Mouse (Mus musculus) liver, embryonic 15.5 days (tissue): ENCODE results near the gene Pan3. TPM values are rescaled to one million over a fixed set of nuclear protein-coding genes. Genes with fewer than 3 reads are reported as not detected.

Experiments used
- ATAC-seq: fragments of 200-750 bp; cut with Nextera tagmentation; 2 replicates; pipeline ENCODE4 v1.8.0; 2017; ENCODE audit warnings: moderate number of reproducible peaks, mild to moderate bottlenecking, moderate library complexity; ENCODE audit not compliant: insufficient read depth
- H3K27ac ChIP-seq: fragments of 300-500 bp; sonication (generic); replicated peaks from 2 replicates; pipeline ENCODE4 v1.5.1; 2015; ENCODE audit warnings: mild to moderate bottlenecking, inconsistent platforms
- H3K27me3 ChIP-seq: fragments of 300-500 bp; sonication (generic); 2 replicates; pipeline ENCODE4 v1.6.1; 2015; ENCODE audit warnings: mild to moderate bottlenecking, inconsistent platforms
- H3K36me3 ChIP-seq: fragments of 300-500 bp; sonication (generic); replicated peaks from 2 replicates; pipeline ENCODE4 v1.6.1; 2015; ENCODE audit warnings: moderate library complexity, mild to moderate bottlenecking, inconsistent platforms
- H3K4me1 ChIP-seq: fragments of 300-500 bp; sonication (generic); replicated peaks from 2 replicates; pipeline ENCODE4 v1.6.1; 2015; ENCODE audit warnings: inconsistent platforms
- H3K4me2 ChIP-seq: fragments of 300-500 bp; sonication (generic); 2 replicates; pipeline ENCODE4 v1.6.1; 2015; ENCODE audit warnings: moderate library complexity, mild to moderate bottlenecking, inconsistent platforms
- H3K4me3 ChIP-seq: fragments of 300-500 bp; sonication (generic); replicated peaks from 2 replicates; pipeline ENCODE4 v1.5.1; 2015; ENCODE audit warnings: mild to moderate bottlenecking, inconsistent platforms
- H3K9ac ChIP-seq: fragments of 300-500 bp; sonication (generic); 2 replicates; pipeline ENCODE4 v1.6.1; 2015; ENCODE audit warnings: moderate library complexity, mild to moderate bottlenecking, inconsistent platforms
- H3K9me3 ChIP-seq: fragments of 300-500 bp; sonication (generic); replicated peaks from 2 replicates; pipeline ENCODE4 v1.6.1; 2016; ENCODE audit warnings: inconsistent platforms
- WGBS: fragments of 180-500 bp; shearing (Covaris S2); methylation state at CpG from one replicate; pipeline ENCODE4 v1.1.7; 2015; ENCODE audit warnings: mixed read lengths; ENCODE audit not compliant: insufficient replicate concordance; 5-methylcytosine and 5-hydroxymethylcytosine counted together
- polyA plus RNA-seq: library from polyadenylated mRNA; unstranded; fragments of >200 nt; fragmentation: Nextera tagmentation; extraction: Ambion mirVana; gene quantifications from 2 replicates; pipeline ENCODE4 v1.2.1, GENCODE M21; 2015

Pan3 gene
- polyA plus RNA-seq, 1 experiment from 2014 or later, result 28.7 TPM

DNA sequence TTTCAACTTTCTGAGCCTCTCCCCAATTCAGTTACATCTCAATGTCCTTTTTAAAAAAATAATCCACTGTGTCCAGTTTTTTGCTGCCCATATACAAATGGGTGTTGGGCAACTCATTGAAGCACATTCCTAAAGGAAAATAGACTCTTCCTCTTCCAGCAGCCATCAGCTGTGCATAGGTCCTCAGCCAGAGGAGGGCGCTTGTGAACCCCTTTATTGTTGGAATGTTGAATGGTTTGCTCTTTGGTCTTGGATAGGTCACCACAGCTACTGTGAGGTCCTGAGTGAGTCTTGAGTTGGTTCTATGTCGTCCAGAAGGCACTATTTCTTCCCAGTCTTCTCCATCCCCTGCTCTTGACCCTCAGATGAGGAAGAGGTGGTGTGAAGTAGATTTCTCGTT lies 54.2 kb downstream of the Pan3 start:
- H3K36me3 ChIP-seq, result peaks cover 15% of the 10 kb centered on the region
- 59% methylated on average over 3 of the region's 3 CpGs for WGBS
- no peaks in the 10 kb centered on the region for H3K27me3 ChIP-seq
- H3K27ac ChIP-seq, result no peak overlapping the region
- H3K4me1 ChIP-seq, result peaks cover 7% of the 10 kb centered on the region
- no peak overlapping the region for H3K4me3 ChIP-seq
- no peak overlapping the region for H3K9ac ChIP-seq
- no peak for ATAC-seq
- H3K9me3 ChIP-seq, result no peaks in the 10 kb centered on the region
- H3K4me2 ChIP-seq, result no peak overlapping the region

DNA sequence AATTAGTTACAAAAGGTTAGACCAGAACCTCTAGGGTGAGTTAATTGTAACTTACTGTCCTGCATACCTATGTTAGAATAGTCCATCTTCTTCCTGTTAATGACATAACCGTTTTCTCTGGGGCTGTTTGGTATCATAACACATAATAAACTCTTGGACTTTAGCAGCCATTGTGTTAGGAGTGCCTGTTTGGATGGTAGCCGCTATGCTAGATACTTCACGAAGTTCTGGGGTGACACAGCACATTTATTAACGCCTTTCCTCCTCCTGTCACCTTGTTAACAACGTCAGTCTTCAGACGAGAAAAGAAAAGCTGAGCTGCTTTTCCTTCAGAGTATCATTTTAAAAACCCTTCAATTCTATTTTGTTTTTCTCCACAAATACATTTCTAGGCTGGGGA lies 59.3 kb downstream of the Pan3 start:
- Histone ChIP-seq H3K4me1 (peaks cover 43% of the 10 kb centered on the region), H3K36me3 (peaks cover 29% of the 10 kb centered on the region), H3K9ac (no peak overlapping the region), H3K27me3 (no peaks in the 10 kb centered on the region), H3K4me3 (no peak overlapping the region), H3K9me3 (no peaks in the 10 kb centered on the region), H3K4me2 (no peak overlapping the region), H3K27ac (peak overlapping the region; percentile 15; the same call in 1 of the 2 replicates)
- 0 out of 2 replicates have a peak, but pooled peaks have one; percentile 35 for ATAC-seq
- WGBS, result 42% methylated on average over 6 of the region's 6 CpGs

DNA sequence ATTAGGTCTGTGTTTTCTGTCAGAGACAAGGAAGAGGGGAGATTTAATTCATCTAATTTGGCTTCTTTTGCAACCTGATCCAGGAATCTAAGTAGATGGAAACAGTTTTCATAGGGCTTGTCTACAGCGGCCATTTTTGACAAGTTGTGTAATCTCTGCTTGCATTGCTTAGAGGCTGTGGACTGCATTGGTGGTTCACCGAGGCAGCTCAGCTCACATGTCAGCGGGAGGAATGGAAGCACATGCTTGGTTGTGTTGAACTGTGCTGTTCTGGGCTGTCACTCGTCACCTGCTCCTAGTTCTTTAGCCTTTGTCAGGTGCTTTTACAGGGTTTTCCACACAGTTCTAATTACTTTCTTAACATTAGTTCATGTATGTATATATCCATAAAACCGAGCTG lies 60.9 kb downstream of the Pan3 start:
- Histone ChIP-seq H3K4me1 (peaks cover 58% of the 10 kb centered on the region), H3K4me2 (no peak overlapping the region), H3K9me3 (no peaks in the 10 kb centered on the region), H3K36me3 (peaks cover 29% of the 10 kb centered on the region), H3K27me3 (no peaks in the 10 kb centered on the region), H3K27ac (no peak overlapping the region), H3K9ac (no peak overlapping the region), H3K4me3 (no peak overlapping the region)
- 71% methylated on average over 5 of the region's 5 CpGs for WGBS
- no peak for ATAC-seq

DNA sequence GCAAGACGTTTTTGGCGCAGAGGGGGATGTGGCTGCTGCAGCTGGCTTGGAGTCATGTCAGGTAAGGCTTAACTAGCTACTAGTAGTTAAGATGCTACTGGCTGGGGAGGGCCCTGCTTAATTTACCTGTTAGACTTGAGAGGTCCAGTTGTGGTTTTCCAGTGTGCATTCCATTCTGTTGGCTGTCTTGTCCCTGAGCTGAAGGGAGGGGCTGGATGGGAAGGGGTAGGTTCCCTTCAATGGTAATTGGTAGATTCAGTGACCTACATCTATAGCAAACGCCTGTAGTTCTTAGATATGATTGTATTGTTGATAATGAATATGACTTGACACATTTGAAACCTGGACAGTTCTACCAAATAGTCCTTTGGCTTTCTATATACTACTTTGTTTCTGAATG lies 62.5 kb downstream of the Pan3 start:
- H3K27me3 ChIP-seq, result no peaks in the 10 kb centered on the region
- peak overlapping the region; percentile 33; the same call in 1 of the 2 replicates for H3K9ac ChIP-seq
- no peak overlapping the region for H3K4me3 ChIP-seq
- peak; percentile 85 for ATAC-seq
- no peaks in the 10 kb centered on the region for H3K9me3 ChIP-seq
- H3K4me1 ChIP-seq, result peaks cover 60% of the 10 kb centered on the region
- peaks cover 29% of the 10 kb centered on the region for H3K36me3 ChIP-seq
- H3K27ac ChIP-seq, result peak overlapping the region; percentile 68
- H3K4me2 ChIP-seq, result peak overlapping the region; percentile 60
- WGBS, result 54% methylated on average over 3 of the region's 3 CpGs

DNA sequence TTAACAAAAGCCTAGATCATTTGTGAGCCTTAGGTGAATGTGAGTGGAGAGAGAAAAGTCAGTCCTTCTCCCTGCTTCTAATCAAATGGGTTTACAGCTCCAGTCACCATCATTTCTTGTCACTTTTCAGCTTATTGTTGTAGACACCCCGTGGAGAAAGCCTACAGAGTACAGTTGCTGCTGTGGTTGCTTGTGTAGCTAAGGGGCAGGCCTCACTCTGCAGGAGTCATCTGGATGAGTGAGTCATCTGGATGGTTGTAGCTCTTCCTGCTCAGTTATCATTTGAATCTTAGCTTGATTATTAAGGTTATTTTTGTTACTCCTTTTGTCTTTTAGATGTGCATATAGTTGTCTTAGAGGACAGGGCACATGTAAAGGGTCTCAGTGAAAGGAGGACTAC lies 63.2 kb downstream of the Pan3 start:
- 17% methylated on average over 1 of the region's 1 CpGs for WGBS
- peaks cover 63% of the 10 kb centered on the region for H3K4me1 ChIP-seq
- H3K27me3 ChIP-seq, result no peaks in the 10 kb centered on the region
- peak overlapping the region; percentile 1; the same call in 1 of the 2 replicates for H3K4me2 ChIP-seq
- peaks cover 31% of the 10 kb centered on the region for H3K36me3 ChIP-seq
- peak overlapping the region; percentile 66 for H3K27ac ChIP-seq
- ATAC-seq, result 0 out of 2 replicates have a peak, but pooled peaks have one; percentile 50
- no peak overlapping the region for H3K4me3 ChIP-seq
- no peak overlapping the region for H3K9ac ChIP-seq
- H3K9me3 ChIP-seq, result no peaks in the 10 kb centered on the region

DNA sequence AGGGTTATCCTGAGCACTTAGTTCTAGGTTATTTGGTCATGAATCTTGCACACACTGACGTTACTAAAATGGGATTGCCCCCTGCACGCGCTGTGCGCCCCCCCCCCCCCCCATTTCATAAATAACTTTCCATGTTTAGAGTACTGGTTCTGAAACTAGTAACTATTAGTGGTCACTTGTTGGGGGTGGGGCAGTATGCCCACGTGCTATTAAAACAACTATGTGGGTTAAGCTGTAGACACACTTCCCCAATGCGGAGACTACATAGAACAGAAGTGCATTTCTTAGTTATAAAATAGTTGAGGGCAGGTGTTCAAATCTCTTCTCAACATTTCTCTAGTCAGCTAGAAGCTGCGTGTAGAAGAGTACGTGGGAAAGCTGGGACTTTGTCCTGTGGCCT lies 63.7 kb downstream of the Pan3 start:
- H3K4me1 ChIP-seq, result peaks cover 63% of the 10 kb centered on the region
- H3K9ac ChIP-seq, result no peak overlapping the region
- peaks cover 30% of the 10 kb centered on the region for H3K36me3 ChIP-seq
- peak overlapping the region; percentile 66 for H3K27ac ChIP-seq
- no peak overlapping the region for H3K4me3 ChIP-seq
- ATAC-seq, result no peak
- H3K9me3 ChIP-seq, result no peaks in the 10 kb centered on the region
- no peaks in the 10 kb centered on the region for H3K27me3 ChIP-seq
- no peak overlapping the region for H3K4me2 ChIP-seq
- WGBS, result 70% methylated on average over 8 of the region's 8 CpGs

DNA sequence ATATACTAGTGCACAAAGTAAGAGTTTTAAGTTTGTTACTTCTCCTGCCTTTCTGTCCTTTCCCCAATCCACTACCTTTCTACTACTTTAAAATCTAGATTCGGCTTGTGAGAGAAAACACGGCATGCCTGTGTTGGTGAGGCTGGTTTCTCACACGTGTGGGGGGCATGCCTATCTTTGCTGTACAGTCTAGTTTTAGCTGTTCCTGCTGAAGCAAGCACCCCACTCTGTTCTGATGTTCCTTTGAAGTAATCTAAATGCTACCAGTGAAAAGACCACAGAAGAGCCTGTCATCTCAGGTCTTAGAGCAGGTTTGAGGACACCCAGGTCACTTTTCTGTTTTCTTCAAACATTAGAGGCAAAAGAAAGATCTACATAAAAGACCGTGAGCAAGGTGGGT lies 64.4 kb downstream of the Pan3 start:
- peaks cover 56% of the 10 kb centered on the region for H3K4me1 ChIP-seq
- H3K4me2 ChIP-seq, result peak overlapping the region; percentile 3; the same call in 1 of the 2 replicates
- no peaks in the 10 kb centered on the region for H3K9me3 ChIP-seq
- H3K27ac ChIP-seq, result peak overlapping the region; percentile 49
- peaks cover 24% of the 10 kb centered on the region for H3K36me3 ChIP-seq
- no peak for ATAC-seq
- WGBS, result 41% methylated on average over 4 of the region's 4 CpGs
- no peak overlapping the region for H3K4me3 ChIP-seq
- no peaks in the 10 kb centered on the region for H3K27me3 ChIP-seq
- H3K9ac ChIP-seq, result no peak overlapping the region

DNA sequence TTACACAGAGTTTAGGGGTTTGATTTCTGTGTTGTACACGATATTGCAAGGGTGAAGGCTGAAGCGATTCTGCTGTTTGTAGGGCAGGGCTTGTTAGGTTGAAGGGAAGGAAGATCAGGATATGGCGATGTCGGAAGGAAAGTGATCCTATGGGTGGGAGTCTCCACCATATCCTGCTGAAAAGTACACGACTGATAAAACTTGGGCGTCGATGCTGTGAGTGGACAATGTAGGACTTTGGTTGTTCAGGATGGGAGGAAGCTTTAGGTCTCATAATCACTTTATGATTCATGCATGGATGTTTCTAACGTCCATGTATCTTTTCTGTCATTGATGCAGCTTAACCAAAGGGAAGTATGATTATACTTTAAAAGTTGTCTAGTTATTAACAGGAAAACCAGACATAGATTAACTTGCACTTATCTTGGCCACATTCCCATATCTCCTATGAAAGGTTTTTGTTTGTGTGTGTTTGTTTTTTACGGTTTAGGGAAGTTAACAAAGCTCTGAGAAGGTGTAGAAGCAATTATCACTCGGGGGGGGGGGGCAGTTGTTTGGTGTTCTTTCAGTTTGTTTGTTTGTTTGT lies 64.9 kb downstream of the Pan3 start:
- Histone ChIP-seq H3K9ac (no peak overlapping the region), H3K27me3 (no peaks in the 10 kb centered on the region), H3K27ac (peak overlapping the region; percentile 49), H3K4me1 (peaks cover 53% of the 10 kb centered on the region), H3K9me3 (no peaks in the 10 kb centered on the region), H3K4me2 (peak overlapping the region; percentile 3; the same call in 1 of the 2 replicates), H3K4me3 (no peak overlapping the region), H3K36me3 (peaks cover 24% of the 10 kb centered on the region)
- WGBS, result 29% methylated on average over 10 of the region's 10 CpGs
- no peak for ATAC-seq

DNA sequence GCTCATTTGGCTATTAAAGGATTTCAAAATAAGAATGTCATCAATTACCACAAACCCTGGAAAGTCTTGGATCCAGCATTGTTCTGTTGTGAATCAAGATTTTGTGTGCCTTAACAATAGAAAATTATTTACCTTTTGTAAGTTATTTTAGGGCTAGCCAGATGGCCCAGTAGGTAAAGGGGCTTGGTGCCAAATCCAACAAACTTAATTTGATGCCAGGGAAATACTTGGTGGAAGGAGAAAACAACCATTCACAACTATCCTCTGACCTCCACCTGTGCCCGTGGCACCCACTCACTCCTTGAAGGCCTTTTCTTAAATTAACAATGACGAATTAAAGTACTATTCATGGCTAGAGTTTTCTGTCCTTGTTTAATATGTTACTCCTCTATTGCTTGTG lies 66.0 kb downstream of the Pan3 start:
- H3K36me3 ChIP-seq, result peaks cover 24% of the 10 kb centered on the region
- no peak overlapping the region for H3K9ac ChIP-seq
- peaks cover 47% of the 10 kb centered on the region for H3K4me1 ChIP-seq
- H3K9me3 ChIP-seq, result no peaks in the 10 kb centered on the region
- no peak overlapping the region for H3K4me2 ChIP-seq
- WGBS, result 82% methylated on average over 2 of the region's 2 CpGs
- no peak overlapping the region for H3K27ac ChIP-seq
- H3K27me3 ChIP-seq, result no peaks in the 10 kb centered on the region
- no peak overlapping the region for H3K4me3 ChIP-seq
- ATAC-seq, result no peak

DNA sequence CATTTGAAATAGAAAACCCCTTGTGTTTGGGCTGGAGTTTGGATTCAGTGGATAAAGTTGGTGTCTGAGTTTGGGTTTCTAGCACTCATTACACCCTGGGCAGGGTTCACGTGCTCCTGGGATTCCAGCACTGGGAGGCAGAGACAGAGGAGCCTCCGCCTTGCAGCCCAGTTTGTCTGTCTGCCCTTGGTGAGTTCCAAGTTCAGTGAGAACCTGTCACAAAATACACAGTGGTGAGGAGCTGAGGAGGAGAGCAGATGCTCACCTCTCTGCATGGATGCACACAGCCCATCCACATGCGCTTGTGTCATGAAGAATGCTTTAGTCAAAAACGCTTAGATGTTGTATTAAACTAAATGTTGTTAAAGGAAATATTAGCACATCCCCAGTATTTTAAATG lies 67.0 kb downstream of the Pan3 start:
- 78% methylated on average over 4 of the region's 4 CpGs for WGBS

DNA sequence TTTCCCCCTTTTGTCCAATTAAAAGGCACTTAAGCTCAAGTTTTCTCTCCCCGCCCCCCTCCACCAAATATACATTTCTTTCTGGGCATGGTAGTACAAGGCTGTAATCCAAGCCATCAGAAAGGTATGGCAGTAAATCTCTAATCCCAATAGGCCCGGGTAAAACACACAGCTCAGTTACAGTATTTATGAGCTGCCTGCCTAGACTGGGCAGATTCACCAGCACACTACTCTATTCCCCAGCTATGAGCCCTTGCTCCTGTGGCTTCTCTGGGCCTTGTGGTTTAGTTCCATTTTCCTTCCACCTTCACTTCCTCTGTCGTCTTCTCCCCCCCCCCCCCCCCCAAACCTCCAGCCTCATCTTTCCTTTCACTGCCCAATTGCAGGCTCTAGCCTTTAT lies 67.8 kb downstream of the Pan3 start:
- 35% methylated on average over 3 of the region's 3 CpGs for WGBS
- Histone ChIP-seq H3K36me3 (peaks cover 27% of the 10 kb centered on the region), H3K9ac (no peak overlapping the region), H3K27me3 (no peaks in the 10 kb centered on the region), H3K4me3 (no peak overlapping the region), H3K27ac (no peak overlapping the region), H3K9me3 (no peaks in the 10 kb centered on the region), H3K4me2 (no peak overlapping the region), H3K4me1 (peaks cover 36% of the 10 kb centered on the region)
- no peak for ATAC-seq

More for the DNA sequence above, 67.0 kb downstream of the Pan3 start:
- no peak overlapping the region for H3K27ac ChIP-seq
- peaks cover 26% of the 10 kb centered on the region for H3K36me3 ChIP-seq
- H3K4me3 ChIP-seq, result no peak overlapping the region
- H3K27me3 ChIP-seq, result no peaks in the 10 kb centered on the region
- no peak overlapping the region for H3K9ac ChIP-seq
- no peaks in the 10 kb centered on the region for H3K9me3 ChIP-seq
- H3K4me2 ChIP-seq, result no peak overlapping the region
- H3K4me1 ChIP-seq, result peaks cover 42% of the 10 kb centered on the region
- ATAC-seq, result no peak

DNA sequence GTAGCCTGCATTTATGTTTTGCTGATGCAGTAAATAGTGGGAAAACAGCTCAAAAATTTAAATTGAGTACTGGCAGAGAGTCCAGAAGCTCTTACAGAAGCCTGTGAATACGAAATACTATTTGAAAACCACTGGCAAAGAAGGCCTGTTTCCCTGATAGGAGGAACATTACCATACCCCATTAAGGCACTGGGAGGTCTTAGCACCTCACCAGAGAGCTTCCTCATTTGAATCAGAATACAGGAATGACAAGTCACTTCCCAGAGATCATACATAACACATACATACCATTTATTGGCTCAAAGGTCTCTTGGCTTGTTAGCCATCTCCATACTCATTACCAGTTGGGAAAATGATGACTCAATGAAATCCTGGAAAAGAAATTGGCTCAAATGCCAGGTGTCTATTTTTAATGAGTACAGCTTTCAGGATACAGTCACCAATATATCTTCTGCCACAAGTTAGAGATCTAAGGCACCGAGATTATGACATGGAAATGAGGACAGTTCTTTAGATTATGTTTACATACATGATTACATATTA lies 71.6 kb downstream of the Pan3 start:
- no peak overlapping the region for H3K9ac ChIP-seq
- no peak for ATAC-seq
- H3K4me2 ChIP-seq, result no peak overlapping the region
- peaks cover 7% of the 10 kb centered on the region for H3K4me1 ChIP-seq
- peaks cover 26% of the 10 kb centered on the region for H3K36me3 ChIP-seq
- H3K4me3 ChIP-seq, result no peak overlapping the region
- WGBS, result 71% methylated on average over 2 of the region's 2 CpGs
- no peak overlapping the region for H3K27ac ChIP-seq
- H3K27me3 ChIP-seq, result no peaks in the 10 kb centered on the region
- no peaks in the 10 kb centered on the region for H3K9me3 ChIP-seq
